Mouse (Mus musculus) granulocyte monocyte progenitor cell, adult 5-6 weeks (primary cell): ENCODE data around the gene Tyw5. TPM values are rescaled to one million over a fixed set of nuclear protein-coding genes. Genes with fewer than 3 reads are reported as not detected.

ENCODE experiments used
- ATAC-seq: replicated peaks from 2 replicates; pipeline ENCODE4 v1.8.0; 2016; ENCODE audit warnings: mild to moderate bottlenecking, moderate TSS enrichment, inconsistent platforms; ENCODE audit not compliant: poor library complexity, severe bottlenecking
- total RNA-seq, 2 experiments: library from RNA; stranded (forward) in 1 of 2; stranded (reverse) in 1 of 2; fragments of 200-712, 200-1000 nt in 1 of 2; fragments of >200 nt in 1 of 2; fragmentation: Nextera tagmentation in 1 of 2; gene quantifications; 2 replicates each; pipeline ENCODE4 v1.2.3; 2014 to 2017

The Tyw5 gene
- total RNA-seq, 2 experiments from 2014 or later = 17.7 to 18.5 TPM

GRCm38 (mm10) chr1:57388402-57389155 is 18.3 kb downstream of the Tyw5 start:
- no peak for ATAC-seq

GRCm38 (mm10) chr1:57387876-57388275 is 19.0 kb downstream of the Tyw5 start:
- no peak for ATAC-seq

DNA sequence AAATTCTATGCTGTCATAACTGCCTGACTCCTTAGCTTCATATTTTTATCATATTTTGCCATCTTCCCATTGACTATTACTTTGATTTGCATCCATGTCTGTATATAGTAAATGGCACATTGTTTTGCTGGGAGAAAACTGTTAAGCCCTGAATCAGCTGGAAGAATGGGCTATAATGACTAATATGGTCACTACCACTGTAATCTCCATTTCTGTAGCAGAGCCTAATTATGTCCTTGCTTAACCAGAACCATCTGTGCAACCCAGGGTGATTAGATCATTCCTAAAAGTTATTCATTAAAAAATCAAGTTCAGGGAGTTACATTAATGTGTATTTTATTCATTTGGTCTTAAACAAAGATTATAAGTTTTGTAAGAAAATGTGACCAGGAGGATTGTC is 20.4 kb downstream of the Tyw5 start:
- no peak for ATAC-seq

GRCm38 (mm10) chr1:57377376-57378341 is 29.2 kb downstream of the Tyw5 start, which contains the start of gene 1700066M21Rik:
Gene 1700066M21Rik, plus strand, starts transcription at chr1:57377620.
- peak; percentile 95 for ATAC-seq

DNA sequence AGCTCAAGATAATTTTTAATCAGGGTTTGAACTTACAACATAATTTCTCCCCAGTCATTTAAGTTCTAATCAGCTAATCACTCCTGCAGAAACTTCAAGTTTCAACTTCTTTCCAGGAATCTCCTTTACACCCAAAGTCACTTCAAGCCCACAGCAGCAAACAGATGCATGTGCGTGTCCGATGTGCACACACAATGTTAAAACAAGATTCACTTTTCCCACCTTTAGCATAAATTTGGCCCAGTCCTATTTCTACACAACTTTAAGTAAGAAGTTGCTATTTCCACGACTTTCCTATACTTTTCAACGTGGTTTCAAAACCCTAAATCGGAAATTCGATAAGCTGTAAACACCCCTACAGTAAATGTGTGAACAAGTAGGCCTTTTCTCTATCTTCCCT is 30.1 kb downstream of the Tyw5 start:
- ATAC-seq = no peak

GRCm38 (mm10) chr1:57375276-57375675 is 31.6 kb downstream of the Tyw5 start:
- no peak for ATAC-seq

DNA sequence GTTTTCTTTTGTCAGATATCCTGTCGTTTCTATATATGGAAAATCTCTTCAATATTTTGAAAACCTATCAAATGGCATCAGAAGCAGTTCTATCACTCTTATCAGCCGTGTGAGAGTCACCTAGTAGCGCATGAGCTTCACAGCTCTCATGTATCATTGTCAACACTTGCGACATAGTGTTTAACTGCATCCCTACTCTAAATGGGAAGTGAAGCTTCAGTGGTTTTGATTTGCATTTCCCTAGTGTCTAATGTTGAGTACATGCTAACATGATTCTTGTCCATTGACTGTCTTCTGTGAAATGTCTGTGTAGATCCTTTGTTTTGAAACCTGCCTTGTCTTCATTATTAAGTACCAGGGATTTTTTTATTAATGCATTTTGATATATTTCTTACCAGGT is 36.5 kb downstream of the Tyw5 start:
- ATAC-seq = peak; percentile 96

GRCm38 (mm10) chr1:57369111-57369510 is 37.8 kb downstream of the Tyw5 start:
- ATAC-seq = no peak

- ATAC-seq = peak; percentile 50; the same call in 1 of the 2 replicates
Measured at GRCm38 (mm10) chr1:57367446-57367845, 39.5 kb downstream of the Tyw5 start.

DNA sequence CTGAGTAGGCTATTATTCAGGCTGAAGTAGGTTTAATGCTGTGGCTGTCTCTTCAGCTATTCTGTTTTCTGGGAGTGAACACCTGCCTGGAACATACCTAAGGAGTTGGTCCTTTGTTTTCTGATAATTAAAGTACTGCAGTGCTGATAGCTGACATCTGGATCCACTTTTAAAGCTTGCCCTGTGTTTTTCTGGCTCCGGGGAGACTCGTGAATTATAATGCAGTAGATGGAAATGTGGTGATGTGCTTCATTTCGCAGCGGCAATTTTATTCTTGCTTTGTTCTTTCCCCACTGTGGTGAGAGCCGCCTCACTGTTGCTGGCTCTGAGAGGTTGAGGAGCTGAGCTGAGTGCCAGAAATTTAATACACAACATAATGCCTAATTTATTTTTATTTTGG is 48.4 kb downstream of the Tyw5 start:
- ATAC-seq = no peak

DNA sequence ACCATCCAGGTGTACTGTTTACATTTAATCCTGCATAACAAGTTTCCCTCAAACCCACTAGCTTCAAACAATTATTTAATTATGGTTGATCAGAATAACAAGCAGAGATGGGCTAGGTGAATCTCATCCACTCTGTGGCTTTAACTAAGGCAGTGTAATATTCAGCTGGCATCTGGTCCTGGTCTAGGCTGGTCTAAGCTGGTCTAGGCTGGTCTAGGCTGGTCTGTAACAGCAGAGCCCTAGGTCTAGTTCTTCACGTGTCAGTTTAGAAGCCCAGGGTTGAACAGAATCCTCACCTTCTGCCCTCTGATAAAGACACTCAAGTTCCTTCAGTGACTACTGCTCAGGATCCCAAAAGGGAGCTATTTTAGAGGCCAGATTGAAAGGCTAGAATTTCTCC is 55.0 kb downstream of the Tyw5 start:
- no peak for ATAC-seq

DNA sequence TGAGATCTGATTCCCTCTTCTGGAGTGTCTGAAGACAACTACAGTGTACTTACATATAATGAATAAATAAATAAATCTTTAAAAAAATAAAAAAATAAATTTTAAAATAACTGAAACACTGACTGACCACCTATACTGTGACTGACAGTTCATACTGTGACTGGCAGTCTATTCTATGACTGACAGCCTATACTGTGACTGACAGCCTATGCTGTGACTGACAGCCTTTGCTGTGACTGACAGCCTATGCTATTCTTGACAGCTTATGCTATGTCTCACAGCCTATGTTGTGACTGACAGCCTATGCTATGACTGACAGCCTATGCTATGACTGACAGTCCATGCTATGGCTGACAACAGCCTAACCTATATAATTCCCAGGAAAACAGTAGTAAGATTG is 59.4 kb downstream of the Tyw5 start:
- no peak for ATAC-seq

- no peak for ATAC-seq
Measured at GRCm38 (mm10) chr1:57341197-57341596, 65.7 kb downstream of the Tyw5 start.

GRCm38 (mm10) chr1:57339156-57339796 is 67.6 kb downstream of the Tyw5 start:
- ATAC-seq = 0 out of 2 replicates have a peak, but pooled peaks have one; percentile 25

Other genes starting within 250 kb of the Tyw5 start
- gene 1700066M21Rik, start 29.5 kb downstream of the Tyw5 start, total RNA-seq (2014; fragmentation: Nextera tagmentation) = 7.5 and 8.4 TPM in 2 replicates
- 17.8 and 18.5 TPM in 2 replicates for gene 1700066M21Rik, start 29.5 kb downstream of the Tyw5 start, total RNA-seq (2017)
- 10.2 and 11.4 TPM in 2 replicates for gene Maip1, start 773 bp downstream of the Tyw5 start, total RNA-seq (2014; fragmentation: Nextera tagmentation)
- 11.2 and 11.6 TPM in 2 replicates for gene Maip1, start 773 bp downstream of the Tyw5 start, total RNA-seq (2017)